Mouse (Mus musculus) embryonic fibroblast, embryonic 13.5 days (primary cell): ENCODE results near the gene Oaf.

Experiments
- CTCF ChIP-seq: IDR thresholded peaks from 2 replicates; pipeline ENCODE4 v1.5.1; 2011; ENCODE audit warnings: mild to moderate bottlenecking, control low read depth, low read length, moderate library complexity, borderline replicate concordance; ENCODE audit not compliant: insufficient read depth
- POLR2A ChIP-seq: IDR thresholded peaks from 2 replicates; pipeline ENCODE4 v1.6.1; 2011; ENCODE audit warnings: low read depth, mild to moderate bottlenecking, control low read depth, low read length, moderate library complexity

DNA sequence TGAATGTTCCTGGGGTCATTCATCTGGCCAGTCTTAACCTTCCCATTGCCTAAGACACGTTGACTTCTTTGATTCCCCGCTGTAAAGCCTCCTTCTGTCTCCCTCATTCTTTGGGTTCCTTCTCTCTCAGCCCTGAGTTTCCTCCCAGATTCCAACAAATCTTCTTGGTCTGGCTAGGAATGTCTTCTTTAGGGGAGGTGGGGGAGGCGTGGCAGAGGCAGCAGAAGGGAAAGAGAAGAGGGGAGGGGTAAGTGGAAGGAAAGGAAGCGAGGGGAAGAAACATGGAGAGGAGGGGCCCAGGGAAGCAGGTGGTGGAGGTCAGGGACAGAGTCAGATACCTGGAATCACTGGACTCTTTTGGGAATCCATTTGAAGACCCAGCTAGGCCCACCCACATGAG lies 22.7 kb upstream of the Oaf start:
- no peak for TF ChIP-seq CTCF
- no peak for TF ChIP-seq POLR2A
